Mouse (Mus musculus) kidney, postnatal 4 days (tissue): ENCODE data around the gene Cpne4.

Experiments used
- DNase-seq, 2 experiments: peaks; one replicate each; pipeline ENCODE4 v3.0.0; 2021; ENCODE audit warnings: mixed read lengths in 2 of 2

Cpne4 gene

GRCm38 (mm10) chr9:104877014-104877413 lies 329.9 kb downstream of the Cpne4 start:
- DNase-seq: no peak

- no peak for DNase-seq
Measured at GRCm38 (mm10) chr9:104878558-104878957, 331.5 kb downstream of the Cpne4 start.

- DNase-seq: no peak
Measured at GRCm38 (mm10) chr9:104890517-104890916, 343.4 kb downstream of the Cpne4 start.

GRCm38 (mm10) chr9:104895360-104895759 lies 348.3 kb downstream of the Cpne4 start:
- peak in 1 of 2 experiments; percentile 1 for DNase-seq

- no peak for DNase-seq
Measured at GRCm38 (mm10) chr9:104901118-104901517, 354.0 kb downstream of the Cpne4 start.

- DNase-seq: no peak
Measured at GRCm38 (mm10) chr9:104901827-104902226, 354.7 kb downstream of the Cpne4 start.

GRCm38 (mm10) chr9:104912686-104913085 lies 365.6 kb downstream of the Cpne4 start:
- DNase-seq: no peak

- no peak for DNase-seq
Measured at GRCm38 (mm10) chr9:104913327-104913726, 366.2 kb downstream of the Cpne4 start.

GRCm38 (mm10) chr9:104921197-104921596 lies 374.1 kb downstream of the Cpne4 start:
- no peak for DNase-seq

GRCm38 (mm10) chr9:104922051-104922450 lies 375.0 kb downstream of the Cpne4 start:
- no peak for DNase-seq

- no peak for DNase-seq
Measured at GRCm38 (mm10) chr9:104928806-104929205, 381.7 kb downstream of the Cpne4 start.

GRCm38 (mm10) chr9:104940389-104940788 lies 393.3 kb downstream of the Cpne4 start:
- DNase-seq: no peak

- no peak for DNase-seq
Measured at GRCm38 (mm10) chr9:104950551-104950950, 403.5 kb downstream of the Cpne4 start.

- DNase-seq: no peak
Measured at GRCm38 (mm10) chr9:104952176-104952575, 405.1 kb downstream of the Cpne4 start.

GRCm38 (mm10) chr9:104972828-104973227 lies 425.7 kb downstream of the Cpne4 start:
- no peak for DNase-seq

GRCm38 (mm10) chr9:104981934-104982548 lies 435.0 kb downstream of the Cpne4 start:
- DNase-seq: no peak

GRCm38 (mm10) chr9:104998225-104998624 lies 451.1 kb downstream of the Cpne4 start:
- no peak for DNase-seq

GRCm38 (mm10) chr9:105010721-105011120 lies 463.6 kb downstream of the Cpne4 start:
- no peak for DNase-seq

- DNase-seq: peak; percentile 12 to 27
Measured at GRCm38 (mm10) chr9:105018186-105018585, 471.1 kb downstream of the Cpne4 start.

GRCm38 (mm10) chr9:105028311-105028710 lies 481.2 kb downstream of the Cpne4 start:
- no peak for DNase-seq

- DNase-seq: no peak
Measured at GRCm38 (mm10) chr9:105032572-105032971, 485.5 kb downstream of the Cpne4 start.

- no peak for DNase-seq
Measured at GRCm38 (mm10) chr9:105033641-105034040, 486.6 kb downstream of the Cpne4 start.

- no peak for DNase-seq
Measured at GRCm38 (mm10) chr9:105037847-105038246, 490.8 kb downstream of the Cpne4 start.

- DNase-seq: no peak
Measured at GRCm38 (mm10) chr9:105046014-105046413, 498.9 kb downstream of the Cpne4 start.

- no peak for DNase-seq
Measured at GRCm38 (mm10) chr9:105048351-105048750, 501.3 kb downstream of the Cpne4 start.
